Mouse (Mus musculus): ENCODE measurements around the gene Kera. TPM values are rescaled to one million over a fixed set of nuclear protein-coding genes. Genes with fewer than 3 reads are reported as not detected.

The Kera gene
- total RNA-seq (2023), result not detected

DNA sequence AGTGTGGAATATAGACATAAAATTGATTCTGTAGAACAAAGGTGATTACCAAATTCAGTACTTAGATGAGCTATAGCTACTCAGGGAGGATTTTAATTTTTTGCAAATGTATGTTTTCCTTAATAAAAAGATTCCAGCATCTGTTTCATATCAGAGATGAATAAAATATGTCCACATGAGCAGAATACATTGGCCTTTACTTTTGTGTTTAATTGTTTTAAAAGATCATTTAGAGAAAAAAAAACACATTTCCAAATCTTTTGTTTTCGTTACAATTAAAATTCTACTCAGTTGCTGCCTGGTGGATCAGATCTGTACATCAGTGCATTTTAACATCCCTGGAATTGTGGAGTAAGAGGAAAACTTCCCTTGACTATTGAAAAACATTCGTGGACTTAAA lies at the start of gene Kera:
TSS of gene Kera (plus strand) at position 301 of the 400 bp plus-strand sequence.

DNA sequence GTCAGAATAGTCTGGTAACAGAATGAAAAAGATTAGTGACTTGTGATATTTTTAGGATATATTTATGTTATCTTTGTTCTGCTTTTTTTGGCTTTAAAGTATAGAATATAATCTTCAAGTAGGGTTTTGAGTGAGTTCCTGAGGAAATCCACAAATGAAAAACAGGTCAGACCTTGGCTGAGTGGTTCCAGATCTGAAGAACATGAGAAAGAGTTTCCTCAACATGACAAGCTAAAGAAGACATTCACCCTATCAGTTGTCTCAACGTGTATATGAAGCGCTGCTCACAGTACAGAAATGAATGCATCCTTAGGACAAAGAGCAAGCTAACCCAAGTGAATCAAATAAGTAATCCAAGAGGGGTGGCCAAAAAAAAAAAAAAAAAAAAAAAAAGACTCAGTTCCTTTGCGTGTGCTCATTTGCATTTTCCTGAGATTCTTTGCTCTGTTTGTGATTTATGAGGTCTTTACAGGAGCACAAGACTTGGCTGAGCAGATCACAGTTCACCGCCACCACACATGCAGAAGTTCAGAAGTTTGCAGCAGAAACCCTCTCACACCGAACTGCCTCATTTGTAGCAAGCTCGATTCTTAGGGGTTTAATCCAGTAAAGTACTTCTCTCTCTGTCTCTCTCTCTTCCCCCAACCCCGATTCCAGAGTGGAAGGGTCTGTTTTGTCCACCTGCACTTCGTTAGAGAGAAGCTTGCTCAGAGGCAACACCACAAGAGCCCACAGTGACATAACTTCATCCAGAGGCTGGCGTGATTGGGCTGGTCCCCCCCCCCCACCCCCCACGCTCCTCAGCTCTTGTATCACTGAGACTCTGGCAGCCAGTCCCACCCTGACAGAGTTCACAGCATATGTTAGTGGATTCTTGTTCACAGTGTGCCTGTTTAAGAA lies 41.5 kb upstream of the Kera start, which contains the start of gene Lum:
TSS of gene Lum (plus strand) at position 172 of the 900 bp plus-strand sequence.

DNA sequence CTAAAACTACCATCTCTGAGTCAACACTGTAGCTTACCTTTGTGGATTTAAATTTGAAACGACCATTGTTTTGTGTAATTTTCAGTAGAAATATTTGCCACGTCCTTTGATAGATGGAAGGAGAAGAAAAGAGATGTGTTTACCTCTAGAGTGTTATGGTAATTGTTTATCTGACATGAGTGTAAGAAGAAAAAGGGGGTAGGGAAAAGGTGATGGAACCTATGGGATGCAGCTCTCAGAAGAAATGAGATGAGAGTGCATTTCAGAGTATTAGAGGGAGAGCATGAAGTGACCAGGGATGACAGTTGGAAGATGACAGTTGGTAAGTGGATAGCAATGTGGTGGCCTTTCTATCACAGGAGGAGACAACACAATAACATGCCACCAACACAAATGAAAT lies 37.1 kb downstream of the Kera start, which contains the start of gene Epyc:
TSS of gene Epyc (plus strand) at position 301 of the 400 bp plus-strand sequence.

Other genes starting within 250 kb of the Kera start
- under 1 TPM; 0.32 to 0.33 TPM for gene Dcn, start 127.3 kb upstream of the Kera start, total RNA-seq (2023)
- gene Lum, start 41.8 kb upstream of the Kera start, total RNA-seq (2023), result not detected
- gene Epyc, start 37.2 kb downstream of the Kera start, total RNA-seq (2023), result not detected
- not detected for gene Ccer1, start 86.2 kb downstream of the Kera start, total RNA-seq (2023)
- not detected for gene C030005K15Rik, start 119.9 kb downstream of the Kera start, total RNA-seq (2023)

Measured in T-cell, adult 66 days (primary cell).